9 mouse cellular contexts compared by ENCODE assay signal in the genomic region with DNA sequence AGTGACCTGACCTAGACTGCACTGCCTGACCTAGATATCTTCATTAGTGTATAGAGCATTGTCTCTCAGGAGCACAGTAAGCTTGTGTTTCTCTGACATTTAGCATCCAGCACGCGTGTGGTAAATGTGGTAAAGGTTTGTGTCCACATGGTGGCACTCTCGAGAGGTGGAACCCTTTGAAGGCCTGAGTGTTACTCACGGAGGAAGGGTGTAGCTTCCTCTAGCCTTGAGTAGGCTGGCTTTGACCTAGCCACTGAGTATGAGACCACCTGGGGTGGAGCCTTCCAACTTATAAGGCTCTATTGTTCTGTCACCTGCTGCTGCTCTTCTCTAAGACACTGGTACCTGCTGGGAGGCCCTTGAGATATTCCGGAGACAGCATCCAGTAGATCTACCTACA. TPM values are rescaled to one million over a fixed set of nuclear protein-coding genes. Genes with fewer than 3 reads are reported as not detected.
A peak's percentile ranks its signal among the peaks of the same experiment; 100 is the strongest.
DNase-seq lines count a peak whose midpoint lies in the region; ATAC-seq and TF ChIP-seq lines count a peak whose summit lies in the region.
"Had no signal": no experiment of that assay in that cellular context is flagged by ENCODE, and none has a peak within 500 bp of the region (broad histone marks: within the 10 kb centered on the region; RNA-seq: fewer than 3 reads in every experiment).

No protein-coding gene starts in this region.

- H3K27ac ChIP-seq in thymus, adult 2 months (ENCODE audit: control insufficient read depth, insufficient read depth, low read length): no peak overlapping the region

- TF ChIP-seq CTCF in thymus, adult 2 months (IDR thresholded peaks at IDR 0.05; ENCODE audit: borderline replicate concordance, control insufficient read depth, extremely low read depth, insufficient read depth, low read length, poor library complexity): no peak

- peak; percentile 16 for DNase-seq in cerebellum, adult 9-11 months
- no peak for DNase-seq in cerebellum, adult 11-12 months
- peak; percentile 76 to 83 for DNase-seq in CD8-positive naive resting alpha-beta T cell, adult 2 months (ENCODE audit: low read depth in 2 of 2, low spot score in 2 of 2)
- DNase-seq in brain, adult 2 months (ENCODE audit: low read depth, low spot score): peak; percentile 64
- peak; percentile 77 to 84 for DNase-seq in heart, postnatal 10 days
- DNase-seq in layer of hippocampus, adult 9-11 months: peak; percentile 23
- peak; percentile 85 for DNase-seq in thymus, adult 2 months

- no peak for TF ChIP-seq POLR2A in thymus, adult 2 months (IDR thresholded peaks at IDR 0.05; ENCODE audit: control insufficient read depth, extremely low read depth, insufficient read depth, low read length, poor library complexity)

- peak; percentile 89 for ATAC-seq in megakaryocyte progenitor cell, adult 5-6 weeks (replicated peaks; ENCODE audit: poor library complexity)

- WGBS in thymus, adult 2 months: 18% methylated on average over 5 of the region's 5 CpGs

- no peak overlapping the region for H3K4me3 ChIP-seq in thymus, adult 2 months (ENCODE audit: control insufficient read depth, insufficient read depth, low read length)

- peaks cover 10% of the 10 kb centered on the region for H3K36me3 ChIP-seq in thymus, adult 2 months (ENCODE audit: control insufficient read depth, insufficient read depth, low read length)

- intact Hi-C loops in heart, postnatal 10 days (cut with DNase I): loop anchor here (1.0 kb wide), 2 partner anchors 28 to 46 kb away; no protein-coding TSS in a partner anchor

- H3K4me1 ChIP-seq in thymus, adult 2 months (replicated peaks; ENCODE audit: control insufficient read depth, insufficient read depth, low read length): peaks cover 8% of the 10 kb centered on the region

- no peaks in the 10 kb centered on the region for H3K27me3 ChIP-seq in thymus, adult 2 months (ENCODE audit: control insufficient read depth, insufficient read depth, low read length)

RNA-seq across cellular contexts. Expression of a gene that starts 5.6 kb away (rescaled TPM):
- 10 to 100 TPM; 32.9 to 33.3 TPM for total RNA-seq in heart, postnatal 10 days (2021)
- total RNA-seq in megakaryocyte progenitor cell, adult 5-6 weeks (2015): 22.8 and 28.2 TPM in 2 replicates
- total RNA-seq in megakaryocyte progenitor cell, adult 5-6 weeks (2017): 16.7 and 21.2 TPM in 2 replicates
- 80.5 and 120 TPM in 2 replicates for polyA plus RNA-seq in thymus, adult 2 months (2012; rRNA removed)

RNA-seq across cellular contexts. Expression of a gene that starts 23.6 kb away (rescaled TPM):
- 1 to 10 TPM; 6.0 to 7.5 TPM for total RNA-seq in heart, postnatal 10 days (2021)
- total RNA-seq in megakaryocyte progenitor cell, adult 5-6 weeks (2015): 7.6 and 10.1 TPM in 2 replicates
- total RNA-seq in megakaryocyte progenitor cell, adult 5-6 weeks (2017): 11.2 and 11.7 TPM in 2 replicates
- 12.8 and 14.7 TPM in 2 replicates for polyA plus RNA-seq in thymus, adult 2 months (2012; rRNA removed)

RNA-seq across cellular contexts. Expression of a gene that starts 26.9 kb away (rescaled TPM):
- not detected for total RNA-seq in heart, postnatal 10 days (2021)
- not detected in 2 replicates for total RNA-seq in megakaryocyte progenitor cell, adult 5-6 weeks (2015)
- not detected in 2 replicates for total RNA-seq in megakaryocyte progenitor cell, adult 5-6 weeks (2017)
- 0.51 and 0.79 TPM in 2 replicates for polyA plus RNA-seq in thymus, adult 2 months (2012; rRNA removed)
- polyA plus RNA-seq: heart, embryonic 14.5 days had no signal

RNA-seq across cellular contexts. Expression of a gene that starts 38.4 kb away (rescaled TPM):
- total RNA-seq in heart, postnatal 10 days (2021): 10 to 100 TPM; 34.2 to 34.6 TPM
- 25.0 and 25.4 TPM in 2 replicates for total RNA-seq in megakaryocyte progenitor cell, adult 5-6 weeks (2015)
- total RNA-seq in megakaryocyte progenitor cell, adult 5-6 weeks (2017): 13.8 and 15.0 TPM in 2 replicates
- polyA plus RNA-seq in thymus, adult 2 months (2012; rRNA removed): 7.7 and 10.3 TPM in 2 replicates
